Mouse (Mus musculus) c-Kit-positive CD71-positive TER-119-negative erythroid progenitor cells, embryonic 14.5 days (primary cell): Measurements from ENCODE around the gene Tmem116.
A peak's percentile ranks its signal among the peaks of the same experiment; 100 is the strongest.

Experiments
- DNase-seq: peaks from one replicate; pipeline ENCODE4 v3.0.0-alpha.2; 2013; ENCODE audit warnings: low read depth

Gene Tmem116

DNA sequence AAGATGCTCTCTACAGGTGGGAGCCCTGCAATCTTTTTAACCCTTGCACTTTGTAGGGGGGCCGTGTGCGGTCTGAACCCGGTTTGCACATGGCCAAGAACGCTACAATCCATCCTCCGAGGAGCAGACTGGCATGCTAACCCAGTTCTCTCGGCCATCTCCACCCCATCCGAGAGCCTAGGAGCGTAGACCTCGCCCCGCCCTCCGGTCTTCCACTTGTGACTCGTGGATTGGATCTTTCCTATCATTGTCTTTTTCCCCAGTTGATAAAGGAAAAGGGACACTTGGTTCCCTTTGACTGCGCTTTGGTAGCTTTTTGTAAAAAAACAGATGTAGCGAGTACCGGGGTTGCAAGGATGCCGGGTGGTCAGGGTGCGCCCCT, at the start of gene Tmem116:
Gene Tmem116 (plus strand): TSS at position 250 of the 382 bp plus-strand sequence.
- peak; percentile 64 for DNase-seq

DNA sequence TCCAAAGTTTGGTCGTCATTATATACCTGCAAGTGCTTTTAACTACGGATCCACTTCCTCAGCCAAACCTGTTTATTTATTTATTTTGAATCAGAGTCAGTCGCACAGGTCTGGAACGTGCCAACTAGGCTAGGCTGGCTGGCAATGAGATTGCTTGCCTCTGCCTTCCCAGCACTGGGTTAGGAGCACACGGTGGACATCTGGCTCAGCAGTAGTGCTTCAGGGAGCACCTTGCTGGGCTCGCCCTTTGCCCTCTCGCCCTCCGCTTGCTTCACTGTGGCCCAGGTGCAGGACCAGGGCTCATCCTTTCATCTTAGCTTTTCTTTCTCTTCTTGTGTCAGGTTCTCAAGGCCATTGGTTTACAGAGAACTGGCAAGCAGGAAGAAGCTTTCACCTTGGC, 43.8 kb upstream of the Tmem116 start:
- DNase-seq, result no peak

DNA sequence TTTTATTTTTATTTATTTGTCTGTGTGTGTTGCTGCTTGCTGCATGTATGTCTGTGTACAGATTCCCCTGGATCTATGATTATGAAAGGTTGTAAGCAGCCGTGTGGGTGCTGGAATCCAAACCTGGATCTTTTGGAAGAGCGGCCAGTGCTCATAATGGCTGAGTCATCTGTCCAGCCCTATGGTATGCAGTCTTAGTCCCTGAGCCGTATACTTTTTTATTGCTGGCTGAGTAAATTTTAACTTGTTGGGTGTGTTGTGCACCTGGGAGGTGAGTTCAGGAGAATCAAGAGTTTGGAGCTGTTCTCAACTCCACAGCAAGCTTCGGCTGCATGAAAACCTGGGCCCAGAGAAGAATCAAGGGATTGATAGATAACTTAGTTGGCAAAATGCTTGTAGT, 40.7 kb upstream of the Tmem116 start:
- DNase-seq, result no peak

DNA sequence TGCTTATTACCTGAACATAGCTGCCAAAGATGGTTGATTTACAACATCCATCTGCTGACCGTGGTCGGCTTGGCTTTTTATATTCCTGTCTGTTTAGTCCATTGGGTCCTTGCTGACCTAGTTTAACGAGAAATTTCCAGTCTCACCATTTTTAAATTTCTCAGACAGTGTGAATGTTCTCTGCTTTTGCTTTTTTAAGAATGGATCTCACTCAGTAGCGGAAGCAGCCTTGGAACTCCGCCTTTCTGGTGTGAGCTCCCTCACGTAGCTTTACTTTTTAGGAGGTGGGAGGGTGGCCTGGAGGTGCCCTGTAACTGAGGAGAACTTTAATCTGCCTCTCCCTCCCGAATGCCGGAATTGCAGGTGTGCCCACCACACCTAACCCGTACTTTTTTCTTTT, 31.0 kb upstream of the Tmem116 start:
- no peak for DNase-seq

DNA sequence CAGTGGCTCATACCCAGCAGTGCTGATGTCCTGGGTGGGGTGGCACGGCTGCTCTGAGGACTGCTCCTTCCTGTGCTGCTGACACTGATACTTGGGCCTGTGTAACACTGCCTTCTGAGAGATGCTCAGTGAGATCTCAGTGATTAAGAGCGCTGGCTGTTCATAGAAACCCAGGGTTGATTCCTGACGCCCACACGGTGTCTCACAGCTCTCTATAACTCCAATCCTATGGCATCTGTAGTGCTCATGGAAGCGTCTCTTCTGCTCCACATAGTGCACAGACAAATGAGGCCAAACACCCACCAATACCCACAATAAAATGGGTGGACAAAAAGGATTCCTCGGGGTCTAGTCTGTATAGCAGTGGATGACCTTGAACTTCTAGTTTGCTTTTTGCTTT, 28.9 kb upstream of the Tmem116 start:
- DNase-seq, result no peak

DNA sequence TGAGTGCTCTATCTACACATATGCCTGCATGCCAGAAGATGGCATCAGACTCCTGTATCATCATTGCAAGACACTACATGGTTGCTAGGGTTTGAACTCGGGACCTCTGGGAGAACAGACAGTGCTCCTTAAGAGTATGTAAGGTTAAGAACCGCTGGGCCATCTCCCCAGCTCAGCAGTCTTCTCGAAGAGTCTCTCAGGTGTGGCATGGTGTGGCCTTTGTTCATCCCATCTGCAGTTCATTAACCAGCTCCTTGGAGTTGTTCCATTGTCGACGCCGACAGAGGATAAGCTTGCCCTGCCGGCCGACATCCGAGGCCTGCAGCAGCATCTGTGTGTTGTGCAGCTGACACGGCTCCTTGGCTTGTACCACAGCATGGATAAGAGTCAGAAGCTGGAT, 28.4 kb upstream of the Tmem116 start:
- no peak for DNase-seq

DNA sequence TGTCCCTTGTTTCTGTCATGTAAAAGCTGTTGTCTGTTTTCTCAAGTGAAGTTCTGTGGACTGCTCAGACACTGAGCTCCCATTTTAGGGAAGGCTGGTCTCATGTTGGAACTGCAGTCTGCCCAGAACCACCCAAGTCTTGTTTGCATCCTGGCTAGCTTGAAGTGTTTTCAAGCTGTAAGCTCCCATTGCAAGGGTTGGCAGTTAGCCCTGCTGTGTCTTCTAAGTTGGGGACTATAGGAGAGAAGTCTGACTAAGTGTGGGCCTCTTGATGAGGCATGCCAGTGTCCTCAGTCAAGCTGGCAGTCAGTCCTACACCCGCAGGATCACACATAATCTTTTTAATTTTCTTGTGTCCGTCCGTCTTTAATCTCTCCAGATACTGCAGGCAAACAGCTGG, 22.7 kb upstream of the Tmem116 start:
- no peak for DNase-seq

DNA sequence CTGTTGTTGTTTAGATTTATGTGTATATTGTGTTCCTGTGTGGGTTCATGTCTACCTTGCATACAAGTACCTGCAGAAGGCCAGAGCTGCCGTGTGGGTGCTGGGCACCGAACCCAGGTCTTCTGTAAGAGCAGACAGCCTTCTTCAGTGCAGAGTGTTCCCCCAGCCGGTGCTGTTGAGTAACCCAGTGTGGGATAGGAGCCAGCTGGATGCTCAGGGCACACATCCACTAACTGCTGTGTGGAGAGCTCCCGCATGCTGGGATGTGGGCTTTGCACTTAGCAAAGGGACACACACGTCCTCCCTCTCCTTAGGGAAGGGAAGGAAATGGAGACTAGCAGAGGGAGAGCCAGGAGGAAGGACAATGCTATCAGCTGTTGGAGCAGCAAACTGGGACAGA, 13.6 kb upstream of the Tmem116 start:
- DNase-seq, result no peak

DNA sequence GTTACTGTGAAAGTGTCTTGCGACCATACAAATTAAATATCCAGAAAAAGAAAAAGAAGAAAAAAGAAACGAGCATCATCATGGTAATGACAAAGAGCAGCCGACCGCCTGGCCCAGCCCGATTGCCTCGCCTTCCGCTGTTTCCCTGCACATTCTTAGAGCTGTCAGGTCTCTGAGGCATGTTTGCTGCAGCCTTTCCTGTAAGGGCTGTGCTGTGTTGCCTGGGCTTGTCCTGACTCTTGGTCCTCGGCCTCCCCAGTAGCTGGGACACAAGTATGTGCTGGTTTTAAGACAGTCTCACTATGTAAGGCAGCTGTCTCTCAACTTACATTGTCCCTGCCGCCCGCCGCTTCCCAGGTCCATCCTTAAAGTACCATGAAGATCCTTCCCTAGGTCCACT, 12.9 kb upstream of the Tmem116 start:
- DNase-seq, result no peak

DNA sequence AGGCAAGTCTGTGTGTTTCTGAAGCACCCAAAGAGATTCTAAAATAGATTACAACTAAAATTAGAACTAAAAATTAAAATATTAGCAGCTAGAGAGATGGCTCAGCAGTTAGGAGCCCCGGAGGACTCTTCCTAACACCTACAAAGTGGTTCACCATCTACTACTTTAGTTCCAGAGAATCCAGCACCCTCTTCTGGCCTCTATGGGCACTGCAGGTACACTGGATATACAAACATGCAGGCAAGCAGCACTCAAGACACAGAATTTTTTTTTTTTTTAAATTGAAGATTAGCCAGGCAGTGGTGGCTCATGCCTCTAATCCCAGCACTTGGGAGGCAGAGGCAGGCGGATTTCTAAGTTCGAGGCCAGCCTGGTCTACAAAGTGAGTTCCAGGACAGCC, 8.1 kb upstream of the Tmem116 start:
- peak; percentile 64 for DNase-seq

DNA sequence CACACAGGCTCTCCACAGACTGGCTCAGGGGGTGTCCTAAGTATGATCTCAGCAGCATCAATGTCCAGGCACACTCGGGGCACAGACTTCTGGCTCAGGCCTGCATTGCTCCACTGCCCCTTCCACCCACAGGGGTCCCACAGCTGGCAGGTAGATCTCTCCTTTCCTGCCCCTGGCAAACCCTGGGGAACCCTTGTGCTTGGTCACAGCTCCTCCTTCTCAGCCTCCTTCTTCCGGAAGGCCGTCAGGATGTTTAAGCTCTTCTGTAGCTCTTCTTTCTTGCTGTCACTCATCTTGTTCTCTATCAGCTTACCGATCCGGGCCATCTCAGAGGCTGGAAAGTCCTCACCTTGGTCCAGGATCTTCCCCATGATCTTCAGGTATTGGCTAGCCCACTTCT, 6.8 kb upstream of the Tmem116 start:
- DNase-seq, result no peak

DNA sequence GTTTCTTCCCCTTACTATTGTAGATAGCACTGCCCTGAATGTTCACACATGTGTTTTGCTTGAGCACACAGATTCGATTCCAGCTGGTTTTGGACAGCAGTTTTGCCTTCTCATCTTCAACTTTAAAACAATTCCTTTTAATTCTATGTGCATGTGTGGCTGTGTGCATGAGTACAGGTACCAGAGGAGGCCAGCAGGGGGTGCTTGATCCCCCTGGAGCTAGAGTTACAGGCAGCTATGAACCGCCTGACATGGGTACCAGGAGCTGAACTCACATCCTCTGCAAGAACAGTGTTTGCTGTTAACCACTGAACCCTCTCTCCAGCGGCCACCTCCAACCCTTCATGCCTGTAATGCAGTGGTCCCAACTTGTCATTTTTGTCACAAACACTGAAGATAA, 3.2 kb upstream of the Tmem116 start:
- no peak for DNase-seq

DNA sequence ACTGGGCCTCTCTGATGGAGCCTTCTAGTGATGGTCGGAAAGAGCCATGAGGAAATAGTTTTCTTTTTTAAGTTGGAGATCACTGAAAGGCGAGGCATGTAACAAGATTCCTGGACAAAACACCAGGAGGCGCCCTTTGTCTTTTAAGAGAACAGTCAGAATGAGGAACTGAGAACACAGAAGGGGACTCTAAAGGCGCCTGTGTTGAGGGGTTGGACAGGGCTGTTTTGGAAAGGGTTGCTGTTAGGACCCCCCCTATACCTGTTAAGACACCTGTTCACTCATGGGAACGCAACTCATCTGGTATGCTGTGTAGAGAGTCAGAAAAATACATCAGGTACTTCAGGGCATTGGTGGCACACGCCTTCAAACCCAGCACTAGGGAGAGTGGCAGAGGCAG, 1.7 kb upstream of the Tmem116 start:
- DNase-seq, result peak; percentile 80

DNA sequence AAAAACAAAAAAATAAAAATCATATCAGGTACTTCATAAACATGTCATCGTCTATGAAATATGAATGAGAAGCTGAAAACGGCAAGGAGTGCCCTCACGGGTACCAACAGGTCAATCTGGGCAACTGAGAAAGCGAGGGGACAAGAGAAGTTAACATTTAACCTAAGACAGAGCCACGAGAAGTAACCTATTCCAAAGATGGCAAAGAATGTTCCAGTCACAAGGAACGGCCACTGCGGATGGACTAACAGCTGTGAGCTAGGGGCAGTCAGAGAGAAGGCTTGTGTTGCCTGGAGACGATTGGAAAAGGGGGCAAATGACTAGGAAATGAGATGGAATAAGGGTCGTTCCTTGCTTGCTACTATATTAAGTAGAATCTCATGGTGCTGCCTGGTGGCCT, 1.2 kb upstream of the Tmem116 start:
- no peak for DNase-seq

DNA sequence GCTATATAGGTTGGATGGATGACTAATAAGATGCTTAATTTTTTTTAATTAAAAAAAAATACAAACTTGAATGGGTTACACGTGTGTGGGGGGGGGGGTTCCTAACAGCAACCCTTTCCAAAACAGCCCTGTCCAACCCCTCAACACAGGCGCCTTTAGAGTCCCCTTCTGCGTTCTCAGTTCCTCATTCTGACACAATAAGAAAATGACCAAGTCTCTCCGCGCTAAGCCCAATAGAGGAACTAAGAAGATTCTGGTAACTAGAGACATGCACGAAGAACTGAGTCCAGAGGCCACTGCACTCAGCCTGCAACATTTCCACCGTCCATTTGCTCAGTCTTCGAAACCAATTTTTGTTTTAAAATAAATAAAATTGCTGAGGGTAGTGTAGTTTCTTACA, 490 bp upstream of the Tmem116 start:
- DNase-seq, result no peak

DNA sequence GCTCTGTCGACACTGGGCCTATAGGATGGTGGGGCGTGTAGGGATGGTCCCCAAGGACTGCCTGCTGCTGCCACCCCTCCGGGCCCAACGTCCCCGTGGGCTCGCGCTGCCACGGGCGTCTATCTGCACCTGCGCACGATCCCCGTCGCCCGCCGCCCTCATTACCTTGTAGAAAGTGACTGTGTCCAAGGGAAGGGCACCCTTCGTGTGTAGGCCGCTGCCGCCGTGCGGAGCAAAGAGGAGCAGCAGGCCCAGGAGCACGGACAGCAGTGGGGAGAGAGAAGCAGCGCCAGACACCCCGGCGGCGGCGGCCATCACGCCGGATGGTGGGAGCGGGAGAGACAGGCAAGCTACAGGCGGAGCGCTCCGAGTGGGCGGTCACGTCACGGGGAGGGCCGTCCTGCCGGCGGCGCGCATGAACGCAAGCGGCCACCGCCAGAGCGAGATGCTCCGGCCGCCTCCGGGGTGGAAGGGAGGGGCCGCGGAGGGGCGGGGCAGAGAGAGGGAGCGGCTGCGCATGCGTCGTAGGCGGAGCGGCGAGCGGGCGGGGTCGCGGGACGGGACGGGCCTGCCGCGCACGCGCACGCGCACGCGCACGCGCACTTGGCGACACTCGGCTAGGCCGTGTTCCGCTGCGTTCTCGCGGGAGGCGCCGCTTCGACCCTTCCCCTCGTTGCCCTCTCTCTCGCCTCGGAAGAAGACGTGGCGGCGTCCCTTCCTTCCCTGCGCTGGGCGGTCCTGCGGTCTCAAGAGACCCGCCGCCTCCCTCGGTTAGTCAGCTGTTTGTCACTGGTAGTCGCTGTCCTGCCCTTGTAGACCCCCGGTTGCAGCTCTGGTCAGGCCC, 555 bp downstream of the Tmem116 start, which contains the start of gene Erp29:
Gene Erp29 (minus strand): TSS at position 481 of the 844 bp plus-strand sequence.
- DNase-seq, result peak; percentile 86

DNA sequence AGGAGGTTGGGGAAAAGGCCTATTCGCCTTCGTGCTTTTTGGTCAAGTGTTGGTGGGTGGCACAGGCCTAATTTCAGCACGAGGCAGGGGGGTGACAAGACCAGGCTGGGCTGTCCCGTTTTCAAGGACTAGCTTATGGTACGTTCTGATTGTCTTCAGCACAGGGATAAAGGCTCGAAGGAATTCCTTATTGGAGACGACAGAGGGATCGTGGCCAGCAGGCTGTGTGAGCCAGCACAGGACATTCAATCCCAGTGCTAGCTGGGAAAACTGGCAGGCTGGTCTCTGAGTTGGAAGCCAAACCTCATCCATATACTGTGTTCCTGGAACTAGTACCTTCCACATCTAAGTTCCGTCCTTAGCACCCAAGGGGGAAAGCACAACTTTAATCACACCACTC, 1.2 kb downstream of the Tmem116 start:
- DNase-seq, result no peak

DNA sequence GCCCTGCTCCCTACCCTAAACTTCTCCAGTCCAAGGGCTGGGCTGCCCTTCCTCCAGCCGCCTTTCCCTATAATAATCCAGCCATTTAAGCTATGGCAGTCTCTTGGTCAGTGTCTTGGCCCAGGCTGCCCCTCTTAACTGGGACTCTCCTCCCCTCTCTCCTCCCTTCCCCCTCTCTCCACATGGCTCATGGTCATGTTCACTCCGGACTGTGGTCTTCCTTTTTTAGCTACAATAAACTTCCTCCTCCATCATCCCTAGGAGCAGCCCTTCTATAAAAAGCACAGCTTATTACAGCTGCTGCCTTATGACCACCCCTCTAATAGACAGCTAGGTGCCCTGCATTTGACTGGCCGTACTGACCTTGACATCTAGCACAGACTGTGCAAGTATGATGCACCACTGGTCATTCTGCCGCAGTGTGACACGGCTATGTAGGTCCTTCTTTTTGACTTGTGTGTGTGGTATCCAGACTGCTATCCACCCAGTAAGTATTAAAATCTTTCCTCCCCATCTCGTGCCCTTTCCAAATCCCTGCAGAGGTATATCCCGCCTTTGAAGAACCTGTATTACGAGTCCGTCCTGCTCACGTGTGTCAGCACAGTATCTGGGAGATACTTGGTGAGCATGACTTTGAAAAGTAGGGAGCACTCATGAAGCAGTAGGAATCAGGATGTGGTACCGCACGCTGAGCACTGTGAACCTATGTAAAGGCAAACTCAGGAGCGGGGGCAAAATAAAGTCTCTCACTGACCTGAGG, 2.2 kb downstream of the Tmem116 start:
- DNase-seq, result no peak

DNA sequence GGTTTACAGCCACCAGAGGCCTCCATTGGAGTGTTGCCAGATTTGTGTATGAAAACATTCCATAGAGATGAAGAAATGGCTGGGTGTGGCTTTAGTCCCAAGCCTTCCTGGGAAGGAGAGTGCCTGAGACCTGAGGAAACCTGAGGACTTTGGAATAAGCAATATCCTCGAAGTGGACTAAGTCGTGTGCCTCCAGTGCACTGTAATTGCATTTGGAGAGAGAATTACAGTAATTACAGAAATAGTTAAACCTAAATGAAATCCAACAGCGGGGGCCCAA, 2.8 kb downstream of the Tmem116 start:
- no peak for DNase-seq

DNA sequence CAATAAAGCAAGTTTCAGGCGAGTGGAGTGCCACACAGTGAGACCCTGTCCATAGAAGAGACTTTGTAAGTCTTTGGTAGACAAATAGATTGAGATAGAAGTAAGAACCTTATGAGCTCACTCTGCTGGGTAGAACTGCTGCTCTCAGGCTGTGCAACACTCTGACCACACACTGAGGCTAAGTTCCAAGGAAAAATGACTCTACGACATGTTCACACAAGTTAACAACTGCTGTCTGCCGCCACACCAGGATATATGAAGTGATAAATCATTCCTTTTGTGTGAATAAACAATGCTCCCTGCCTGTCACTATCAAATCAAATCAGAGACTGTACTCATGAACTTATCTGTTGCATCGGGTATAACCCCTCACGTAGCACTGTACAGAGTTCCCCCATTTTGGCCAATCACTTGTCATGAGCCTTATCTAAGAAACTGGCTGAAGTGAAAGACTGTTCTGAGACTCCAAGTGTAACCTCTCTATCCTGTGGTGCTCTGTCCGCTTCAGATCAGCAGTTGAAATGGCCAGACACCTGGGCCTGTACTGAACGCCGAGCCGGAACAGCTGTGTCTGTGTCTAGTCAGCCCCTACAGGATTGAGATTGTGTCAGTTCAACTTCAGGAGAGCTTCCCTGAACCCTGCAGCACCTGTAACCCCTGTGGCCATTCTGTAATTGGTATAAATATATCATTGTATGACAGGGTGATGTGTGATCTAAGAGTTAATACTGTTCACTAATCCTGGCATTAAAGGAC, 4.0 kb downstream of the Tmem116 start:
- no peak for DNase-seq

DNA sequence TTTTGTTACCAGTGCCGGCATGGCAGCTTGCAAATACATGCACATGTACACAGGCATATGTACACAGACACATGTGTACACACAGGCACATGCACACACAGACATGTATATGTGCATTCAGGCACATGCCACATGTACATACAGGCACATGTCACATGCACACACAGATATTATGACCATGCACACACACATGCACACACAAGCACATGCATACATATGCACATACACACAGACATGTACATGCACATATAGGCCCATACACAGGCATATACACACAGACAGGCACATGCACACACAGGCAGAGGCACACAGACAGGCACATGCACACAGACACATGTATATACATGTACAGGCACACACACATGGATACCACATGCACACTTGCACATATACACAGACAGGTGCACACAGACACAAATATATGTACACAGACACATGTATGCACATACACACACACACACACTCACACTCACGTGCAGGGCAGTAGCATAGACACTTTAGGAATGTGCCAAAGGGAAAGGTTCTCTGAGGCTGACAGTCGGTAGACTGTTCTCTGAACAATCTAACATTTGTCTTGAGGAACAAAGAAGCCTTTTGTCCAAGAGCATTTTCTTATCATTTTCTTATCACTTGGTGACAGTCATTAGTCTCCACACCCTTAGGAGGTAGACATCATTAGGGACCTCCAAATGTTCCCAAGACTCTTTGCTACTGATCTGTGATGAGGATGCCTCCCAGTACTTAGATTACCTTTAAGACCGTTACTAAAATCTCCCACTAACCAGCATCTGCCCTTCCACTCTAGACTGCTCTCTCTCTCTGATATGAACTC, 9.9 kb downstream of the Tmem116 start:
- DNase-seq, result no peak

DNA sequence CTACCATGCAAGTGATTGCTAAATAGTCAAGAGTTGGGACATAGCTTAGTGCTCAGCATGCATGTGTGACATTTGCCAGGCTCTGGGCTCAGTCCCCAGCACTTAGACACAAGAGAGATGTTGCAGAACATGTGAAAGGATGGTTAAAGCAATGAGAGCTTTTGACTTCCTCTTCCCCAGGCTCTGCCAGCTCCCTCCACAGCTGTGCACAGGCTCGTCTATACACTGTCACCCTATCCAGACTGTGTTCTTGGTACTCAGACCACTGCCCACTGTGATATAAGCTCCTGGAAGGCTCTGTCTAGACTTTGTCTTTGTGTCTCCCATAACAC, 10.4 kb downstream of the Tmem116 start:
- no peak for DNase-seq
